Mouse (Mus musculus) brain, adult 2 months (tissue): ENCODE data around the gene Pipox.

ENCODE experiments used
- DNase-seq: peaks from one replicate; pipeline ENCODE4 v3.0.0; 2011; ENCODE audit warnings: low read depth, low spot score

Pipox gene

GRCm38 (mm10) chr11:77876760-77877148 is 17.1 kb downstream of the Pipox start:
- DNase-seq, result peak; percentile 74

- peak; percentile 84 for DNase-seq
Measured at GRCm38 (mm10) chr11:77875847-77876759, 17.8 kb downstream of the Pipox start.

GRCm38 (mm10) chr11:77875269-77875668 is 18.6 kb downstream of the Pipox start:
- no peak for DNase-seq

- no peak for DNase-seq
Measured at GRCm38 (mm10) chr11:77874685-77875231, 19.1 kb downstream of the Pipox start.

GRCm38 (mm10) chr11:77873116-77873515 is 20.8 kb downstream of the Pipox start:
- DNase-seq, result no peak

- DNase-seq, result peak; percentile 56
Measured at GRCm38 (mm10) chr11:77872685-77873084, 21.2 kb downstream of the Pipox start.

GRCm38 (mm10) chr11:77872236-77872635 is 21.7 kb downstream of the Pipox start:
- peak; percentile 96 for DNase-seq

- peak; percentile 97 for DNase-seq
Measured at GRCm38 (mm10) chr11:77871436-77871835, 22.5 kb downstream of the Pipox start.

- DNase-seq, result no peak
Measured at GRCm38 (mm10) chr11:77867419-77868083, 26.3 kb downstream of the Pipox start.

- DNase-seq, result no peak
Measured at GRCm38 (mm10) chr11:77864771-77865170, 29.1 kb downstream of the Pipox start.

- no peak for DNase-seq
Measured at GRCm38 (mm10) chr11:77862887-77863286, 31.0 kb downstream of the Pipox start.

GRCm38 (mm10) chr11:77860947-77861346 is 32.9 kb downstream of the Pipox start:
- DNase-seq, result peak; percentile 90

- no peak for DNase-seq
Measured at GRCm38 (mm10) chr11:77858589-77858988, 35.3 kb downstream of the Pipox start.

GRCm38 (mm10) chr11:77857089-77857488 is 36.8 kb downstream of the Pipox start:
- DNase-seq, result no peak

GRCm38 (mm10) chr11:77855396-77855795 is 38.5 kb downstream of the Pipox start:
- DNase-seq, result no peak

GRCm38 (mm10) chr11:77854641-77855040 is 39.3 kb downstream of the Pipox start:
- DNase-seq, result no peak

GRCm38 (mm10) chr11:77852941-77853668 is 40.8 kb downstream of the Pipox start:
- no peak for DNase-seq

- DNase-seq, result no peak
Measured at GRCm38 (mm10) chr11:77852195-77852594, 41.7 kb downstream of the Pipox start.

GRCm38 (mm10) chr11:77851483-77852010 is 42.3 kb downstream of the Pipox start:
- DNase-seq, result no peak

GRCm38 (mm10) chr11:77850401-77851244 is 43.3 kb downstream of the Pipox start:
- peak; percentile 90 for DNase-seq

GRCm38 (mm10) chr11:77849151-77849550 is 44.7 kb downstream of the Pipox start:
- DNase-seq, result no peak
